Mouse (Mus musculus): Measurements from ENCODE around the gene Rad51d. TPM values are rescaled to one million over a fixed set of nuclear protein-coding genes. Genes with fewer than 3 reads are reported as not detected.

Gene Rad51d
- polyA plus RNA-seq, 1 experiment from 2014 or later, result 6.3 TPM

GRCm38 (mm10) chr11:82855327-82855973, 35.0 kb downstream of the Rad51d start:
- H3K36me3 ChIP-seq (ENCODE audit: inconsistent target), result no peaks in the 10 kb centered on the region
- no peak overlapping the region for H3K4me3 ChIP-seq (ENCODE audit: inconsistent target)
- no peak overlapping the region for H3K27ac ChIP-seq
- peaks cover 83% of the 10 kb centered on the region; the same call in 1 of the 2 replicates for H3K79me2 ChIP-seq (ENCODE audit: inconsistent target)
- WGBS (ENCODE audit: missing documents), result 95% methylated on average over 9 of the region's 9 CpGs

- Histone ChIP-seq H3K79me2 (ENCODE audit: inconsistent target) (peaks cover 82% of the 10 kb centered on the region; the same call in 1 of the 2 replicates), H3K4me3 (ENCODE audit: inconsistent target) (no peak overlapping the region), H3K36me3 (ENCODE audit: inconsistent target) (no peaks in the 10 kb centered on the region), H3K27ac (no peak overlapping the region)
- WGBS (ENCODE audit: missing documents), result 85% methylated on average over 6 of the region's 6 CpGs
These were observed 36.3 kb downstream of the Rad51d start for GRCm38 (mm10) chr11:82854111-82854510.

- Histone ChIP-seq H3K4me3 (ENCODE audit: inconsistent target) (no peak overlapping the region), H3K36me3 (ENCODE audit: inconsistent target) (no peaks in the 10 kb centered on the region), H3K79me2 (ENCODE audit: inconsistent target) (peaks cover 75% of the 10 kb centered on the region; the same call in 1 of the 2 replicates), H3K27ac (no peak overlapping the region)
- 95% methylated on average over 7 of the region's 7 CpGs for WGBS (ENCODE audit: missing documents)
These were observed 37.5 kb downstream of the Rad51d start for GRCm38 (mm10) chr11:82852958-82853357.

- WGBS (ENCODE audit: missing documents), result 93% methylated on average over 10 of the region's 10 CpGs
- peaks cover 72% of the 10 kb centered on the region; the same call in 1 of the 2 replicates for H3K79me2 ChIP-seq (ENCODE audit: inconsistent target)
- H3K4me3 ChIP-seq (ENCODE audit: inconsistent target), result no peak overlapping the region
- no peaks in the 10 kb centered on the region for H3K36me3 ChIP-seq (ENCODE audit: inconsistent target)
- no peak overlapping the region for H3K27ac ChIP-seq
These were observed 37.9 kb downstream of the Rad51d start for GRCm38 (mm10) chr11:82852540-82852939.

- H3K79me2 ChIP-seq (ENCODE audit: inconsistent target), result peaks cover 68% of the 10 kb centered on the region; the same call in 1 of the 2 replicates
- no peak overlapping the region for H3K4me3 ChIP-seq (ENCODE audit: inconsistent target)
- H3K36me3 ChIP-seq (ENCODE audit: inconsistent target), result no peaks in the 10 kb centered on the region
- WGBS (ENCODE audit: missing documents), result 90% methylated on average over 11 of the region's 11 CpGs
- H3K27ac ChIP-seq, result no peak overlapping the region
These were observed 38.3 kb downstream of the Rad51d start for GRCm38 (mm10) chr11:82852115-82852514.

GRCm38 (mm10) chr11:82850259-82850658, 40.2 kb downstream of the Rad51d start:
- Histone ChIP-seq H3K4me3 (ENCODE audit: inconsistent target) (no peak overlapping the region), H3K27ac (no peak overlapping the region), H3K36me3 (ENCODE audit: inconsistent target) (no peaks in the 10 kb centered on the region), H3K79me2 (ENCODE audit: inconsistent target) (peaks cover 50% of the 10 kb centered on the region; the same call in 1 of the 2 replicates)
- WGBS (ENCODE audit: missing documents), result 86% methylated on average over 5 of the region's 5 CpGs

- Histone ChIP-seq H3K4me3 (ENCODE audit: inconsistent target) (no peak overlapping the region), H3K79me2 (ENCODE audit: inconsistent target) (peaks cover 28% of the 10 kb centered on the region; the same call in 1 of the 2 replicates), H3K36me3 (ENCODE audit: inconsistent target) (no peaks in the 10 kb centered on the region), H3K27ac (no peak overlapping the region)
- WGBS (ENCODE audit: missing documents), result 92% methylated on average over 6 of the region's 6 CpGs
These were observed 42.8 kb downstream of the Rad51d start for GRCm38 (mm10) chr11:82847571-82848000.

- Histone ChIP-seq H3K27ac (no peak overlapping the region), H3K36me3 (ENCODE audit: inconsistent target) (no peaks in the 10 kb centered on the region), H3K4me3 (ENCODE audit: inconsistent target) (no peak overlapping the region), H3K79me2 (ENCODE audit: inconsistent target) (peaks cover 21% of the 10 kb centered on the region; the same call in 1 of the 2 replicates)
- WGBS (ENCODE audit: missing documents), result 98% methylated on average over 3 of the region's 3 CpGs
These were observed 43.5 kb downstream of the Rad51d start for GRCm38 (mm10) chr11:82846938-82847337.

- H3K79me2 ChIP-seq (ENCODE audit: inconsistent target), result peaks cover 13% of the 10 kb centered on the region; the same call in 1 of the 2 replicates
- 0 out of 2 replicates have a peak overlapping the region, but pooled peaks have one; percentile 36 for H3K27ac ChIP-seq
- H3K4me3 ChIP-seq (ENCODE audit: inconsistent target), result peak overlapping the region; percentile 23; the same call in 1 of the 2 replicates
- no peaks in the 10 kb centered on the region for H3K36me3 ChIP-seq (ENCODE audit: inconsistent target)
- WGBS (ENCODE audit: missing documents), result 19% methylated on average over 4 of the region's 4 CpGs
These were observed 44.4 kb downstream of the Rad51d start for GRCm38 (mm10) chr11:82846079-82846436.

GRCm38 (mm10) chr11:82845415-82846078, 44.9 kb downstream of the Rad51d start:
- WGBS (ENCODE audit: missing documents), result 5% methylated on average over 15 of the region's 16 CpGs
- H3K36me3 ChIP-seq (ENCODE audit: inconsistent target), result no peaks in the 10 kb centered on the region
- peak overlapping the region; percentile 36 for H3K27ac ChIP-seq
- H3K4me3 ChIP-seq (ENCODE audit: inconsistent target), result peak overlapping the region; percentile 23
- H3K79me2 ChIP-seq (ENCODE audit: inconsistent target), result peaks cover 12% of the 10 kb centered on the region; the same call in 1 of the 2 replicates

- no peak overlapping the region for H3K27ac ChIP-seq
- H3K79me2 ChIP-seq (ENCODE audit: inconsistent target), result peaks cover 8% of the 10 kb centered on the region; the same call in 1 of the 2 replicates
- H3K36me3 ChIP-seq (ENCODE audit: inconsistent target), result no peaks in the 10 kb centered on the region
- peak overlapping the region; percentile 23; the same call in 1 of the 2 replicates for H3K4me3 ChIP-seq (ENCODE audit: inconsistent target)
- WGBS (ENCODE audit: missing documents), result 52% methylated on average over 11 of the region's 11 CpGs
These were observed 45.5 kb downstream of the Rad51d start for GRCm38 (mm10) chr11:82844771-82845414.

GRCm38 (mm10) chr11:82838511-82838910, 51.9 kb downstream of the Rad51d start:
- H3K79me2 ChIP-seq (ENCODE audit: inconsistent target), result peaks cover 21% of the 10 kb centered on the region; the same call in 1 of the 2 replicates
- 98% methylated on average over 5 of the region's 5 CpGs for WGBS (ENCODE audit: missing documents)
- H3K36me3 ChIP-seq (ENCODE audit: inconsistent target), result no peaks in the 10 kb centered on the region
- H3K27ac ChIP-seq, result no peak overlapping the region
- H3K4me3 ChIP-seq (ENCODE audit: inconsistent target), result no peak overlapping the region

- Histone ChIP-seq H3K79me2 (ENCODE audit: inconsistent target) (peaks cover 21% of the 10 kb centered on the region; the same call in 1 of the 2 replicates), H3K27ac (no peak overlapping the region), H3K36me3 (ENCODE audit: inconsistent target) (no peaks in the 10 kb centered on the region), H3K4me3 (ENCODE audit: inconsistent target) (no peak overlapping the region)
- 92% methylated on average over 7 of the region's 7 CpGs for WGBS (ENCODE audit: missing documents)
These were observed 52.6 kb downstream of the Rad51d start for GRCm38 (mm10) chr11:82837848-82838247.

- H3K36me3 ChIP-seq (ENCODE audit: inconsistent target), result no peaks in the 10 kb centered on the region
These were observed 53.2 kb downstream of the Rad51d start for GRCm38 (mm10) chr11:82837192-82837591.

More at GRCm38 (mm10) chr11:82837192-82837591, 53.2 kb downstream of the Rad51d start:
- H3K79me2 ChIP-seq (ENCODE audit: inconsistent target), result peaks cover 21% of the 10 kb centered on the region; the same call in 1 of the 2 replicates
- no peak overlapping the region for H3K4me3 ChIP-seq (ENCODE audit: inconsistent target)
- WGBS (ENCODE audit: missing documents), result 95% methylated on average over 7 of the region's 7 CpGs
- no peak overlapping the region for H3K27ac ChIP-seq

Measured in macrophage (primary cell).